Mouse (Mus musculus): ENCODE measurements around the gene Rasl12. TPM values are rescaled to one million over a fixed set of nuclear protein-coding genes. Genes with fewer than 3 reads are reported as not detected.
A peak's percentile ranks its signal among the peaks of the same experiment; 100 is the strongest.

Gene Rasl12
- polyA plus RNA-seq, 1 experiment, result 6.6 TPM

DNA sequence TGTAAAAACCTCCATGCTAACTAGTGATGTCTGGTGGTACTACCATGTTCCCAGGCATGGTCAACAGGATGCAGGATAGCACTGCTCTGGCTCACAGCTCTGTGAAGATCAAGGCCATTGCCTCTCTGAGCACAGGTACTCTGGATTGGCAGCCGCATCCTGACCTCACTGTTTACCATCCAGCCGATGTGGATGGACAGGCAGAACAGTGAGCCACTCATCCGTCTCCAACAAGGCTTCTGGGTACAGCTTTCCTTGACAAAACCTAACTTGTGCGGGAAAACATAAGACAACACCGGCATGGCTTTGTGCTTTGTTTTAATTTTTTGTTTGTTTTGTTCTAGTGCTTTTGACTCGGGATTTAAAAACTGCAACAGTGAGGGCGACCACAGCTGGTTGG, 32.6 kb upstream of the Rasl12 start:
- Histone ChIP-seq H3K36me3 (ENCODE audit: control insufficient read depth, insufficient read depth, low read length) (no peaks in the 10 kb centered on the region), H3K27ac (ENCODE audit: control insufficient read depth, insufficient read depth, low read depth, low read length) (no peak overlapping the region), H3K27me3 (ENCODE audit: control insufficient read depth, insufficient read depth, low read length) (no peaks in the 10 kb centered on the region), H3K4me3 (ENCODE audit: control insufficient read depth, low read depth, low read length) (no peak overlapping the region), H3K4me1 (ENCODE audit: control insufficient read depth, insufficient read depth, low read length) (no peaks in the 10 kb centered on the region)
- TF ChIP-seq POLR2A (IDR thresholded peaks at IDR 0.05; ENCODE audit: control insufficient read depth, low read depth, low read length) (no peak), CTCF (IDR thresholded peaks at IDR 0.05; ENCODE audit: control insufficient read depth, insufficient read depth, insufficient replicate concordance, low read depth, low read length) (no peak)

DNA sequence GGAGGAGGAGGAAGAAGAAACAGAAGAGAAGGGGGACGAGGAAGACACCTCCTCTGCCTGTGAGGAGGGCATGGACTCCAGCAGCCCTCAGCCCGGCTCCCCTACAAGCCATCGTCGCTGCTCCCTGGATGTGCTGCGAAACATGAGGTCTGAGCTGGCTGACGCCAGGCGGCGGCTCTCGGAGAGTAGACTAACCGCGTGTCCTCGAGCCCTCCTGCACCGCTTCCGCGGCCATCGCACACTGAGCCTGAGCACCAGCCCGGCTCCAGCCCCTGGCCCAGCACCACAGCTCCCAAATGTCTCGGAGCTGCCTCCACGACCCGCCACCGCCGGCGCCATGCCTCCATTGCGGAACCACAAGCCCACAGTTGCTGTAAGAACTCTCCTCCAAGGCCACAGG, 26.6 kb upstream of the Rasl12 start:
- H3K36me3 ChIP-seq (ENCODE audit: control insufficient read depth, insufficient read depth, low read length), result no peaks in the 10 kb centered on the region
- H3K4me1 ChIP-seq (ENCODE audit: control insufficient read depth, insufficient read depth, low read length), result peaks cover 7% of the 10 kb centered on the region
- no peaks in the 10 kb centered on the region for H3K27me3 ChIP-seq (ENCODE audit: control insufficient read depth, insufficient read depth, low read length)
- no peak overlapping the region for H3K27ac ChIP-seq (ENCODE audit: control insufficient read depth, insufficient read depth, low read depth, low read length)
- no peak for TF ChIP-seq CTCF (IDR thresholded peaks at IDR 0.05; ENCODE audit: control insufficient read depth, insufficient read depth, insufficient replicate concordance, low read depth, low read length)
- H3K4me3 ChIP-seq (ENCODE audit: control insufficient read depth, low read depth, low read length), result peak overlapping the region; percentile 51

DNA sequence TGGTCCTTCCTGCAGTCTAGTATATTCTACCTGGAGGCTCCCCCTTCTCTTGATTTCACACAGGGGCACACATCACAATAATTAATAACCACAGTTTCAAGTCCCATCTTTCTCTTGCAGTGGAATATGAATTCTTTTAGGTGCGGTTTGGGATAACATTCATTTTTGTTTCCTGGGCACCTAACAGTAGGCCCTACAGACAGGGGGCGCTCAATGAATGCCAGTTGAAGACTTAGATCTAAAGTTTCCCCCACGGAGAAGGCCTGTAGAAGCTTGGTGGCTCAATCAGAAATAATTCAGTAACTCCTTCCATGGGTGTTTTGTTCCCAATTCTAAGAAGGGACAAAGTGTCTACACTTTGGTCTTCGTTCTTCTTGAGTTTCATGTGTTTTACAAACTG, 25.9 kb upstream of the Rasl12 start:
- TF ChIP-seq POLR2A (IDR thresholded peaks at IDR 0.05; ENCODE audit: control insufficient read depth, low read depth, low read length) (no peak), CTCF (IDR thresholded peaks at IDR 0.05; ENCODE audit: control insufficient read depth, insufficient read depth, insufficient replicate concordance, low read depth, low read length) (no peak)
- H3K27ac ChIP-seq (ENCODE audit: control insufficient read depth, insufficient read depth, low read depth, low read length), result no peak overlapping the region
- no peak overlapping the region for H3K4me3 ChIP-seq (ENCODE audit: control insufficient read depth, low read depth, low read length)
- no peaks in the 10 kb centered on the region for H3K27me3 ChIP-seq (ENCODE audit: control insufficient read depth, insufficient read depth, low read length)
- H3K4me1 ChIP-seq (ENCODE audit: control insufficient read depth, insufficient read depth, low read length), result peaks cover 7% of the 10 kb centered on the region
- no peaks in the 10 kb centered on the region for H3K36me3 ChIP-seq (ENCODE audit: control insufficient read depth, insufficient read depth, low read length)

DNA sequence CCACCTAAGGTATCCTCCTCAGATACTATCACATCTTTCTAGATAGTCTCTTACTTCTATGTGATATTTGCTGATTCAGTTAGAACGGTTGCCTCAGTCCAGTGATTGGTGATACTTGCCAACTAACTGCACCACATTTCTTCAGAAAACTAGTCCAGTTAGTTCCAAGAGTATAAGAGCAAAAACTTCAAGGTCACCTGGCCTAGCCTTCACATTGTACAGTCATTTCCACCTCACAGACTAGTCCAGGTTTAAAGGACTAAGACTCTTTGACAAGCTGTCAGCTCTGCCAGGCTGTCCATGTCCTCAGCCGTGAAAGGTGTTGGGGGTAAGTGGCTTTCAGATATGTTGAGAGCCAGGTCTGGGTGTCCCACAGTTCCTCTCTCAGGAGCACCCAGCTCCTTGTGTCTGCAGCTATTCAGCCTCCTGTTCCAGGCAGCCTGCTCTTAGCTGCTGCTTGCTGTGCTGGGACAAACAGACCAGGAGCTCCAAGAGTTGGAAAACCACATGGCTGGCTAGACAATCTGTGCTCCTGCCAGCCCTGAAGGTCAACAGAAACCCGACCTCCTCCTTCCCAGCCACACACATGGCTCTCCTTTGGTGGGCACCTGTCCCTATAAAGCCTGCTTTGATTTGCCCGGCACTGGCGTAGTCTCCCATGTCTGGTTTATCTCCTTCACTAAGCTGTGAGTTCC, 23.7 kb upstream of the Rasl12 start:
- Histone ChIP-seq H3K27ac (ENCODE audit: control insufficient read depth, insufficient read depth, low read depth, low read length) (no peak overlapping the region), H3K4me1 (ENCODE audit: control insufficient read depth, insufficient read depth, low read length) (peaks cover 7% of the 10 kb centered on the region), H3K27me3 (ENCODE audit: control insufficient read depth, insufficient read depth, low read length) (no peaks in the 10 kb centered on the region), H3K36me3 (ENCODE audit: control insufficient read depth, insufficient read depth, low read length) (no peaks in the 10 kb centered on the region), H3K4me3 (ENCODE audit: control insufficient read depth, low read depth, low read length) (no peak overlapping the region)
- TF ChIP-seq POLR2A (IDR thresholded peaks at IDR 0.05; ENCODE audit: control insufficient read depth, low read depth, low read length) (no peak), CTCF (IDR thresholded peaks at IDR 0.05; ENCODE audit: control insufficient read depth, insufficient read depth, insufficient replicate concordance, low read depth, low read length) (no peak)

DNA sequence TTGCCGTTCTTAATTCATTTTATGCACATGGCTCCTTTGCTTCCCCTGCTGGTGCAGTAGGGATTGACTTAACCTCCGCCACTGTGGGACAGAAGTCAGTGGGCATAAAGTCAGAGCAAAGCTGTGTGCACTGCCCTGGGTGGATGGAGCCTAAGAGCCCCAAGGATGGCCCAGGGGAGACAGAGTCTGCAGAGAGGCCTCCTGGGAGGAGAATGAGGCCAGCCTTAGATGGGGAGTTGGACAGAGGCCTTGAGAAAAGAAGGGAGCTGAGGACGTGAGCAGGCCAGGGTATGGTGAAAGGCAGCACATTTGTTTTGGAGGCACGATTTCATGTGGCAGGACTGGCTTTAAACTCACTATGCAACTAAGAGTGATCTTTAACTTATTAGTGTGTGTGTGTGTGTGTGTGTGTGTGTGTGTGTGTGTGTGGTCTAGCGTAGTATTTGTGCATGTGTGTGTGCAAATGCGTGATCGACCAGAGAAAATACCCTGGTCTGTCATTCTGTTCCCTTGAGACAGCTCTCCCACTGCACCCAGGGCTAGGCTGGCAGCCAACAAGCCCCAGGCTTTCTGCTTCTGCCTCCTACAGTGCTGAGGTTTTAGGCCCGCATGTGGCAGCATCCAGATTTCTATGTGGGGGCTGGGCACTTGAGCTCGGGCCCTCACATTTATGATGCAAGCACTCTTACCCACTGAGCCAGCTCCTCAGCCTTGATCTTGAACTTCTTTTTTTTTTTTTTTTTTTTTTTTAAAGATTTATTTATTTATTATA, 23.0 kb upstream of the Rasl12 start:
- Histone ChIP-seq H3K4me3 (ENCODE audit: control insufficient read depth, low read depth, low read length) (no peak overlapping the region), H3K36me3 (ENCODE audit: control insufficient read depth, insufficient read depth, low read length) (no peaks in the 10 kb centered on the region), H3K4me1 (ENCODE audit: control insufficient read depth, insufficient read depth, low read length) (peaks cover 7% of the 10 kb centered on the region), H3K27me3 (ENCODE audit: control insufficient read depth, insufficient read depth, low read length) (no peaks in the 10 kb centered on the region), H3K27ac (ENCODE audit: control insufficient read depth, insufficient read depth, low read depth, low read length) (no peak overlapping the region)
- TF ChIP-seq CTCF (IDR thresholded peaks at IDR 0.05; ENCODE audit: control insufficient read depth, insufficient read depth, insufficient replicate concordance, low read depth, low read length) (no peak), POLR2A (IDR thresholded peaks at IDR 0.05; ENCODE audit: control insufficient read depth, low read depth, low read length) (no peak)

DNA sequence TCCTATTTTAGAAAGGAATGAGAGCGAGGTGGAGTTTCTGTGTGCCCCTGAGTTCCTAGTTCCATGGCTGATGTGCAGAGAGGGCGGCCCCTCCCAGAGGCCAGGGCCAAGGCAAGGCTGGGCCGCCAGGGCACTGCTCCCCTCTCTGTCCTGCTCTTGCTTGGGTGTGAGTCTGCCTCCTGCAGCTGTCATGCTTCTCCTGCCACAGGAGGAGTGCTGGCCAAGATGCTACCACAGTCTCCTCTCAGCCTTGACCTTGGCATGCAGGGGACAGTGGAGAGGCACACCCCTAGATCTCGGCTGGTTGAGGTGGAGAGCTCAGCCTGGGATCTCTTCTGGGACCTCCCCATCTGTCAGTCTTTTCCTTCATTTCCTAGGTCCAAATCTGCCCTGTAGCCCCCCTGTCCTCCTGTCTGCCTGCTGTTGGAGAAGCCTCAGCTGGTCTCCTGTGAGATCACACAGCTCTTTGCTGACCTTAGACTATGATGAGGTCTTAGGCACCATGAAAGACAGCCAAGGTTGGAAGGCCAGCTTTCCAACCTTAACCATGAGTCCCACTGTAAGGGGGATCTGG, 17.2 kb upstream of the Rasl12 start:
- H3K27me3 ChIP-seq (ENCODE audit: control insufficient read depth, insufficient read depth, low read length), result no peaks in the 10 kb centered on the region
- H3K4me3 ChIP-seq (ENCODE audit: control insufficient read depth, low read depth, low read length), result no peak overlapping the region
- TF ChIP-seq POLR2A (IDR thresholded peaks at IDR 0.05; ENCODE audit: control insufficient read depth, low read depth, low read length) (no peak), CTCF (IDR thresholded peaks at IDR 0.05; ENCODE audit: control insufficient read depth, insufficient read depth, insufficient replicate concordance, low read depth, low read length) (no peak)
- no peaks in the 10 kb centered on the region for H3K36me3 ChIP-seq (ENCODE audit: control insufficient read depth, insufficient read depth, low read length)
- H3K27ac ChIP-seq (ENCODE audit: control insufficient read depth, insufficient read depth, low read depth, low read length), result no peak overlapping the region
- H3K4me1 ChIP-seq (ENCODE audit: control insufficient read depth, insufficient read depth, low read length), result peaks cover 2% of the 10 kb centered on the region; the same call in 1 of the 2 replicates

DNA sequence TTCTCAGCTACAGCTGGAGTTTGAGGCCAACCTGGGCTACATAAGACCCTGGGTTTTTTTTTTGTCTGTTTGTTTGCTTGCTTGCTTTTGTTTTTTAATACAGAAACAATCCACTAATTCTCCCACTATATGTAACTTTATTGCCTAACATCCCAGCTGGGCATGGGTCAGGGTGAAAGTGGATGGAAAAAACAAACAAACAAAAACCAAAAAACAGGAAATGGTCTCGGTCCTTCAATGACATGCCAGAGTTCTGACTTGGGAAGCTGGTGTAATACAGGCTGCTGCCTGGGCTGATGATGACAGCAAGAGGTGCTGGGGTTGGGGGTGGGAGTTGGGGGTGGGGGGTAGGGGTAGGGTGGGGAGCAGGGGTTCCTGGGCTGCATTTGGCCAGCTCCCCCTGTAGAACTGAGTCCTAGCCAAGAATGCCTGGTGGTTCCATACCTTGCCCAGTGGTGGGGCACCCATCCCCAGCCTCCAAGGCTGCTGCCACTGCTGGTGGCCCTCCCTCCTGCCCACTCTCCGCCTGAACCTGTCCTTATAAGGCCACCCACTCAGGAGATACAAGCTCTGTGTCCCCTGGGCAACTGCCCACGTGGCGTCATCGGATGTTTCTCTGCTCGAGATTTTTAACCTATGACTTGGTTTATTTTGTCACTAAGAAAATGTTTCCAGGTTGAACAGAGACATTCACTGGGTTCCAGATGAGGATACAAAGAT, 16.1 kb upstream of the Rasl12 start:
- Histone ChIP-seq H3K36me3 (ENCODE audit: control insufficient read depth, insufficient read depth, low read length) (no peaks in the 10 kb centered on the region), H3K27ac (ENCODE audit: control insufficient read depth, insufficient read depth, low read depth, low read length) (no peak overlapping the region), H3K27me3 (ENCODE audit: control insufficient read depth, insufficient read depth, low read length) (no peaks in the 10 kb centered on the region), H3K4me3 (ENCODE audit: control insufficient read depth, low read depth, low read length) (no peak overlapping the region), H3K4me1 (ENCODE audit: control insufficient read depth, insufficient read depth, low read length) (peaks cover 2% of the 10 kb centered on the region; the same call in 1 of the 2 replicates)
- TF ChIP-seq POLR2A (IDR thresholded peaks at IDR 0.05; ENCODE audit: control insufficient read depth, low read depth, low read length) (no peak), CTCF (IDR thresholded peaks at IDR 0.05; ENCODE audit: control insufficient read depth, insufficient read depth, insufficient replicate concordance, low read depth, low read length) (no peak)

Data from testis, adult 2 months (tissue).